Mouse (Mus musculus) lung, adult 2 months (tissue): ENCODE measurements at regions not wholly inside any gene's neighbourhood (a gene's known extent, or its start where the extent isn't known, plus 50 kb on each side); places are given as distances from the start of the nearest gene placed in this dataset.

Source experiments
- CTCF ChIP-seq: fragments of 200-500 bp; IDR thresholded peaks from 2 replicates; pipeline ENCODE4 v1.5.1; 2011; ENCODE audit warnings: mild to moderate bottlenecking, low read length, control low read depth; ENCODE audit not compliant: insufficient read depth
- POLR2A ChIP-seq: fragments of 200-500 bp; IDR thresholded peaks from 2 replicates; pipeline ENCODE4 v1.6.1; 2011; ENCODE audit warnings: low read depth, mild to moderate bottlenecking, control low read depth, low read length, borderline replicate concordance; ENCODE audit errors: extremely low read depth

GRCm38 (mm10) chr8:26840286-26840685 is 136.8 kb upstream of the Zfp703 start:
- TF ChIP-seq CTCF = no peak
- TF ChIP-seq POLR2A = no peak
